Mouse (Mus musculus) kidney, postnatal 0 days (tissue): Measurements from ENCODE around the gene Ncmap. TPM values are rescaled to one million over a fixed set of nuclear protein-coding genes. Genes with fewer than 3 reads are reported as not detected.
A peak's percentile ranks its signal among the peaks of the same experiment; 100 is the strongest.

Experiments
- ATAC-seq: fragments of 200-750 bp; cut with Nextera tagmentation; replicated peaks from 2 replicates; pipeline ENCODE4 v1.8.0; 2017; ENCODE audit warnings: low read depth, moderate number of reproducible peaks, moderate TSS enrichment, moderate library complexity; ENCODE audit not compliant: low FRiP score
- DNase-seq: peaks from one replicate; pipeline ENCODE4 v3.0.0-alpha.2; 2016; ENCODE audit warnings: low spot score
- H3K27ac ChIP-seq: fragments of 300-500 bp; sonication (generic); 2 replicates; pipeline ENCODE4 v1.5.1; 2014; ENCODE audit warnings: mild to moderate bottlenecking
- H3K27me3 ChIP-seq: fragments of 300-500 bp; sonication (generic); 2 replicates; pipeline ENCODE4 v1.6.1; 2014; ENCODE audit warnings: low read length, mixed read lengths; ENCODE audit not compliant: insufficient read depth
- H3K36me3 ChIP-seq: fragments of 300-500 bp; sonication (generic); 2 replicates; pipeline ENCODE4 v1.6.1; 2014; ENCODE audit warnings: low read length, mixed read lengths; ENCODE audit not compliant: insufficient read depth
- H3K4me1 ChIP-seq: fragments of 300-500 bp; sonication (generic); replicated peaks from 2 replicates; pipeline ENCODE4 v1.6.1; 2014; ENCODE audit warnings: antibody characterized with exemption, low read length, mixed read lengths; ENCODE audit not compliant: insufficient read depth
- H3K4me2 ChIP-seq: fragments of 300-500 bp; sonication (generic); 2 replicates; pipeline ENCODE4 v1.6.1; 2014; ENCODE audit warnings: mild to moderate bottlenecking, low read length, moderate library complexity, mixed read lengths
- H3K4me3 ChIP-seq: fragments of 300-500 bp; sonication (generic); replicated peaks from 2 replicates; pipeline ENCODE4 v1.5.1; 2014; ENCODE audit warnings: low read depth, low read length
- H3K9ac ChIP-seq: fragments of 300-500 bp; sonication (generic); 2 replicates; pipeline ENCODE4 v1.6.1; 2014; ENCODE audit warnings: low read depth, low read length
- H3K9me3 ChIP-seq: fragments of 300-500 bp; sonication (generic); replicated peaks from 2 replicates; pipeline ENCODE4 v1.6.1; 2016; ENCODE audit warnings: low read length, inconsistent platforms, mixed read lengths
- CTCF ChIP-seq: IDR thresholded peaks from 2 replicates; pipeline ENCODE4 v1.5.1; 2016; ENCODE audit warnings: antibody characterized with exemption, low read depth, mild to moderate bottlenecking, moderate library complexity
- WGBS: fragments of 180-500 bp; shearing (Covaris S2); extraction: QIAGEN DNeasy Blood & Tissue Kit; methylation state at CpG from one replicate; pipeline ENCODE4 v1.1.7; 2014; 5-methylcytosine and 5-hydroxymethylcytosine counted together
- polyA plus RNA-seq: library from polyadenylated mRNA; unstranded; fragments of >200 nt; fragmentation: Nextera tagmentation; extraction: Ambion mirVana; gene quantifications from 2 replicates; pipeline ENCODE4 v1.2.1, GENCODE M21; 2015

Ncmap gene
- polyA plus RNA-seq, 1 experiment from 2014 or later, result 2.0 TPM

- H3K9ac ChIP-seq, result peak overlapping the region; percentile 82
Observed at GRCm38 (mm10) chr4:135434395-135434789, 36.4 kb upstream of the Ncmap start.

DNA sequence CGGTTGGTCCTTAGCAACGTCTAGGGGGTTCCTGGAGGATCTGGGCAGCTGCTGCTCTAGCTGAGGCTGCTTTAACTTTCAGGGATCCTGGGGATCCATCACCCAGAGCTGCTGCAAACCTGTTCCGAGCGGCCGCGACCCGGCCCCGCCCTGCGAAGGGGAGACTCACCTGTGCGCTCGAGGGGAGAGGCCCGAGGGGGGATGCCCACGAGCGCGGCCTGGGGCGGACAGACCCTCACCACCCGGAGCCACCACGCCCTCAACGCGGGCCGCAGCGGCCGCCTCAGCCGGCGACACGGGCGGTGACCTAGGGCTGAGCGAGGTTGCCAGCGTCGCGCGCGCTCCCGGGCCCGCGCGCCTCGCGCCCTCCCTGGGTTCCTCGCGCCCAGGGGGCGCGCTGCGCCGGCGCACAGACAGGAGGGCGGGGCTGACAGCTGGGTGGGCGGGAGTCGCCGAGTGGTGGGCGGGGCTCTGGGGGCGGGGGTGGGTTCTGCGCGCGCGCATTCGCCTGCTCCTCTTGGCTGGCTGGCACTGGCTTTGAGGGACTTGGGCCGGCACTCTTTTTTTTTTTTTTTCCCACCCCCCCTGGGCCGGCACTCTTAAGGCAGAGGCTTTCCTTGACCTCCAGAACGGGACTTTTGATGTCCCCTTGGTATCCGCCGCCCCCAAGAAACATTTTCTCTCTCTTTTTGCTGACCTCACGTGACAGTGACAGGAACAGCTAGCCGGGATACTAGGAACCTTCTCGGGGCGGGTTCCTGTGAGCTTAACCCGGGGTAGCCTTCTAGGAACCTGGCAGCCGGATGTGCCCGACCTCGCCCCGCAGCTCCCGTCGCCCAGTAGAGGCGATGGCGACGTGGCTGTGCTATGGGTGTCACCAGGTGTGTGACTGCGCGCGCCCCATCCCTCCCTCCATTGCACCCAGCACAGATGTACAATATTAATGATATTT, 35.7 kb upstream of the Ncmap start, which contains the start of gene Rcan3:
Gene Rcan3, minus strand, starts transcription at position 411 of the 952 bp plus-strand sequence.
- H3K4me2 ChIP-seq, result peak within 1 kb of the TSS; percentile 96
- DNase-seq, result peak; percentile 86
- H3K9me3 ChIP-seq, result no peaks in the 10 kb centered on the region
- no peaks in the 10 kb centered on the region for H3K27me3 ChIP-seq
- WGBS, result under 1% methylated on average over 67 of the region's 79 CpGs
- no peaks in the 10 kb centered on the region for H3K36me3 ChIP-seq
- peak; percentile 87 for ATAC-seq
- peak within 1 kb of the TSS; percentile 82 for H3K9ac ChIP-seq
- peak within 1 kb of the TSS; percentile 78 for H3K4me3 ChIP-seq
- H3K27ac ChIP-seq, result peak within 1 kb of the TSS; percentile 77
- 0 out of 2 replicates have a peak, but pooled peaks cover 3% of the 10 kb centered on the region for H3K4me1 ChIP-seq
- peak; percentile 38; the same call in 1 of the 2 replicates for TF ChIP-seq CTCF

More at GRCm38 (mm10) chr4:135434395-135434789, 36.4 kb upstream of the Ncmap start:
- H3K27me3 ChIP-seq, result no peaks in the 10 kb centered on the region
- H3K9me3 ChIP-seq, result no peaks in the 10 kb centered on the region
- H3K4me2 ChIP-seq, result peak overlapping the region; percentile 96
- H3K4me1 ChIP-seq, result 0 out of 2 replicates have a peak, but pooled peaks cover 3% of the 10 kb centered on the region
- DNase-seq, result no peak
- no peaks in the 10 kb centered on the region for H3K36me3 ChIP-seq
- no peak for ATAC-seq
- H3K27ac ChIP-seq, result peak overlapping the region; percentile 62; the same call in 1 of the 2 replicates
- TF ChIP-seq CTCF, result no peak
- peak overlapping the region; percentile 78 for H3K4me3 ChIP-seq
- 22% methylated on average over 11 of the region's 11 CpGs for WGBS

DNA sequence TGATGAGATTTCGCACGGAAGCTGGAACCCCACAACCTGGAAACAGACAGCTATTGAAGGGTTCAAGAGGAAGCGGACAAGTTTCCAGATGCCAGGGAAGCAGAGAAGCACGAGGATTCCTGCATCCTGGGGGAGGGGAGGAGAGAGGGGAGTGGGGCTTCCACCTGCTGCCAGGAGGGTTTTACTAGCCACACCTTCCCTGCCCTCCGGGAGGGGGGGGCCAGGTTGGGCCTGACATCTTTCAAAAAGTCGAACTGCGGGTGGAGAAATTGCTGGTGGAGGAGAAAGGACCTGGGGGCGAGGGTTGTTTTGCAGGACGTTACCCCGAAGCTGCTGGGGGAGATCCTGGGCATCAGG, 35.0 kb upstream of the Ncmap start:
- Histone ChIP-seq H3K27ac (peak overlapping the region; percentile 77; the same call in 1 of the 2 replicates), H3K4me2 (peak overlapping the region; percentile 96), H3K27me3 (no peaks in the 10 kb centered on the region), H3K4me1 (0 out of 2 replicates have a peak, but pooled peaks cover 3% of the 10 kb centered on the region), H3K9ac (peak overlapping the region; percentile 82), H3K9me3 (no peaks in the 10 kb centered on the region), H3K36me3 (no peaks in the 10 kb centered on the region), H3K4me3 (peak overlapping the region; percentile 78)
- DNase-seq (no peak), ATAC-seq (peak; percentile 11; the same call in 1 of the 2 replicates)
- 9% methylated on average over 10 of the region's 10 CpGs for WGBS
- no peak for TF ChIP-seq CTCF

DNA sequence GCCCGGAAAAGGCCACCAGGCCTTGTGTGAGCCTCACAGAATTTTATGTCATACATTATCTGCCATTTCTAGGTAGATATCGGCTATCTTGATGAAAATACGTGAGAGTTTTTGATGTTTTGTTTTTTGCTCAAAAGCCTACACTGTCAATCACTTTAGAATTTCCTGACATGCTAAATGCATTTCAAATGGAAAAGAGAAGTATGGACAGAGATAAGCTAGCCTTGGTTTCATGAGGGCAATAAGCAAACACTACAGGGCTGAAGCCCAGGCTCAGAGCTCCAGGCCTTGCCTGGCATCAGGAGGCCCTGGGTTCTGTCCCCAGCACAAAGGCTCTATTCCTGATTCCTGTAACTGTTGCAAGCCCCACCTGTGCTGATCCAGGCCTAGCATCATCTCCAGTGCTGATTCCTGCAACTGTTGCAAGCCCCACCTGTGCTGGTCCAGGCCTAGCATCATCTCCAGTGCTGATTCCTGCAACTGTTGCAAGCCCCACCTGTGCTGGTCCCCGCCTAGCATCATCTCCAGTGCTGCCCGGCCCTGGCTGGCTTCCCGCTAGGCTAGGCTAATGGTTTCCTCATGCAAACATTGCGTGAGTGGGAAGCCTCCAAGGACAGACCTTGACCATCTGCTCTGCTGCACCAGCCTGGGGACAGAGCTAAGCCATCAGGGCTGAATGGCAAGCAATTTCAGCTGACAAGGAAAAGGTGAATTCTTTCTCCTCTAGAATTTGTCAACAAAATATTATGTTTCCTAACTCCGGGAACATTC, 32.1 kb upstream of the Ncmap start:
- no peak for ATAC-seq
- Histone ChIP-seq H3K9ac (no peak overlapping the region), H3K36me3 (0 out of 2 replicates have a peak, but pooled peaks cover under 1% of the 10 kb centered on the region), H3K27me3 (no peaks in the 10 kb centered on the region), H3K4me2 (no peak overlapping the region), H3K9me3 (no peaks in the 10 kb centered on the region), H3K27ac (no peak overlapping the region), H3K4me1 (0 out of 2 replicates have a peak, but pooled peaks cover 3% of the 10 kb centered on the region), H3K4me3 (no peak overlapping the region)
- 83% methylated on average over 8 of the region's 8 CpGs for WGBS
- no peak for DNase-seq
- TF ChIP-seq CTCF, result no peak

- H3K9me3 ChIP-seq, result no peaks in the 10 kb centered on the region
- ATAC-seq, result no peak
- H3K9ac ChIP-seq, result no peak overlapping the region
- H3K4me3 ChIP-seq, result no peak overlapping the region
- no peaks in the 10 kb centered on the region for H3K27me3 ChIP-seq
- no peak overlapping the region for H3K27ac ChIP-seq
- H3K4me1 ChIP-seq, result 0 out of 2 replicates have a peak, but pooled peaks cover 2% of the 10 kb centered on the region
- WGBS, result 81% methylated on average over 4 of the region's 4 CpGs
- no peak overlapping the region for H3K4me2 ChIP-seq
- TF ChIP-seq CTCF, result no peak
- no peak for DNase-seq
- 0 out of 2 replicates have a peak, but pooled peaks cover 5% of the 10 kb centered on the region for H3K36me3 ChIP-seq
Observed at GRCm38 (mm10) chr4:135429383-135429782, 31.4 kb upstream of the Ncmap start.

DNA sequence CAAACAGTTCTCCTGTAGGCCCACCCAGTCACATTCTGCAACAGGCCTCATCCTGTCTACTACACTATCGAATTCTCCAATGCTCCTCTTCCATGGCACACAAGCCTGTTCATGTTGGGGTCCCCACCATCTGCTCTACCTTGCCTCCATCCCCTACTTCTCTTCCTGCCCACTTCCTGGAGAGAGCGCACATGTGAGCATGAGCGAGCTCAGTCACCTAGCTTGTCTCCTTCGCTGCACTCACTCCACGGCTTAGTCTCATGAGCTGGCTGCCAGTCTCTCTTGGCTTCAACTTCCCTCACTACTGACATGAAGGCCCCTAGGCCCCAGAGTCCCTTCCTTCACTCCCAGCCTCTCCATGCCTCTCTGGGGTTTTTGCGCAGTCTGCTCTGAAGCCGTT, 28.6 kb upstream of the Ncmap start:
- H3K4me1 ChIP-seq, result no peaks in the 10 kb centered on the region
- H3K9ac ChIP-seq, result no peak overlapping the region
- H3K9me3 ChIP-seq, result no peaks in the 10 kb centered on the region
- 93% methylated on average over 7 of the region's 7 CpGs for WGBS
- TF ChIP-seq CTCF, result no peak
- H3K4me3 ChIP-seq, result no peak overlapping the region
- no peak overlapping the region for H3K27ac ChIP-seq
- no peak overlapping the region for H3K4me2 ChIP-seq
- ATAC-seq, result no peak
- no peaks in the 10 kb centered on the region for H3K27me3 ChIP-seq
- 0 out of 2 replicates have a peak, but pooled peaks cover 15% of the 10 kb centered on the region for H3K36me3 ChIP-seq
- DNase-seq, result no peak
